In the genomic region with DNA sequence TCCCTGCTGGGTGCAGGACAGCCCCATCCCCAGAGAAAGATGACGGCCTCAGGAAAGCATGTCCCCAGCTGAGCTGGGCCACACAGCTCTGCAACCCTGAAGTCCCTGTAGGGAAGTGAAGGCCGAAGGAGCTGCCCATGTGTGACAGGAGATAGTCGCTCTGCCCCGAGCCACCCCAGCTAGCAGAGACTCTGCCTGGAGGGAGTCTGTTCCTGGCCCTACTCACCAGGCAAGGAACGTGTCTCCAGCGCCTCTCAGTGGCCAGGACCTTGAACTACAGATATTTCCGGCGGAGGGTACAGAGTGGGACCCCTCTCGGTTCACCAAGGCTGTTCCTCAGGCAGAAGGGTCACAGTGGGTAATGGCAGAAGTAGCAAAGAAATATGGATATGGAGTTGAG, we compare ENCODE assay signal across 9 mouse cellular contexts. TPM values are rescaled to one million over a fixed set of nuclear protein-coding genes. Genes with fewer than 3 reads are reported as not detected.
DNase-seq lines count a peak whose midpoint lies in the region; ATAC-seq and TF ChIP-seq lines count a peak whose summit lies in the region.
"Had no signal": no experiment of that assay in that cellular context is flagged by ENCODE, and none has a peak within 500 bp of the region (broad histone marks: within the 10 kb centered on the region; RNA-seq: fewer than 3 reads in every experiment).

No protein-coding gene starts in this region.

- POLR2A ChIA-PET in Patski (lab: Charles Lee) = interaction anchor here (1.0 to 2.0 kb wide), 3 partner anchors 47 to 206 kb away, joined by 3 to 10 read pairs (median 4); a partner anchor contains a TSS

- in situ Hi-C loops in Patski (cut with MboI; ENCODE audit: low pct_unique_long_range_greater_than_20kb) = loop anchor here (5.0 kb wide), 1 partner anchor 205 kb away; a partner anchor contains a TSS

- DNase-seq in cerebellum, adult 9-10 months = peak; percentile 8
- no peak for DNase-seq in cerebellum, adult 9-11 months
- DNase-seq in Patski (ENCODE audit: low read depth, low spot score) = no peak
- DNase-seq in embryo, embryonic 11.5 days (ENCODE audit: low read depth, low spot score) = peak; percentile 49
- DNase-seq in heart, postnatal 4 days = peak; percentile 86
- DNase-seq in left cerebral cortex, adult 2 months (ENCODE audit: extremely low spot score in 1 of 2, low spot score in 2 of 2) = peak; percentile 41 to 59
- DNase-seq in splenic B cell, adult 2 months (ENCODE audit: low read depth, low spot score) = peak; percentile 73

- no peak overlapping the region for H3K4me3 ChIP-seq in left cerebral cortex, adult 2 months
- H3K4me3 ChIP-seq: neural tube, embryonic 13.5 days had no signal

- ATAC-seq in Patski = peak; percentile 64
- peak; percentile 74 for ATAC-seq in megakaryocyte progenitor cell, adult 5-6 weeks (replicated peaks; ENCODE audit: poor library complexity)

- no peaks in the 10 kb centered on the region for H3K27me3 ChIP-seq in Patski
- no peaks in the 10 kb centered on the region for H3K27me3 ChIP-seq in splenic B cell, adult 2 months (ENCODE audit: control insufficient read depth, insufficient read depth, low read length, poor library complexity, severe bottlenecking)

- TF ChIP-seq CTCF in Patski (IDR thresholded peaks at IDR 0.05) = no peak
- peak; percentile 76 for TF ChIP-seq CTCF in left cerebral cortex, adult 2 months (IDR thresholded peaks at IDR 0.05)

- no peaks in the 10 kb centered on the region for H3K36me3 ChIP-seq in splenic B cell, adult 2 months (ENCODE audit: control insufficient read depth, insufficient read depth, low read length, poor library complexity, severe bottlenecking)
- H3K36me3 ChIP-seq: neural tube, embryonic 13.5 days had no signal

- no peak overlapping the region for H3K27ac ChIP-seq in left cerebral cortex, adult 2 months
- H3K27ac ChIP-seq: neural tube, embryonic 13.5 days had no signal

- CTCF ChIA-PET in Patski (lab: Charles Lee) = interaction anchor here (0.7 to 9.3 kb wide), 10 partner anchors 14 to 211 kb away, joined by 3 to 106 read pairs (median 4); a partner anchor contains a TSS

- intact Hi-C loops in left cerebral cortex, adult 2 months (cut with DNase I) = loop anchor here (5.0 kb wide), 1 partner anchor 110 kb away; no protein-coding TSS in a partner anchor

RNA-seq across cellular contexts. Expression of a gene that starts 39.9 kb away (rescaled TPM):
- 49.2 TPM for polyA plus RNA-seq in Patski (2021)
- total RNA-seq in heart, postnatal 4 days (2021) = 10 to 100 TPM; 37.7 to 38.1 TPM
- 10 to 100 TPM; 52.0 to 69.0 TPM for total RNA-seq in left cerebral cortex, adult 2 months (2021)
- 13.8 and 15.8 TPM in 2 replicates for total RNA-seq in megakaryocyte progenitor cell, adult 5-6 weeks (2015)
- total RNA-seq in megakaryocyte progenitor cell, adult 5-6 weeks (2017) = 58.4 and 65.8 TPM in 2 replicates

Comparison
In these comparisons a context has a peak if more than half of its experiments do, and no peak if none do; other contexts are left out.
1. DNase-seq: peak in cerebellum, adult 9-10 months (single experiment), embryo, embryonic 11.5 days (single experiment), heart, postnatal 4 days (single experiment), left cerebral cortex, adult 2 months (2 of 2) and splenic B cell, adult 2 months (single experiment); none in cerebellum, adult 9-11 months (single experiment) and Patski (single experiment).